In the genomic region with DNA sequence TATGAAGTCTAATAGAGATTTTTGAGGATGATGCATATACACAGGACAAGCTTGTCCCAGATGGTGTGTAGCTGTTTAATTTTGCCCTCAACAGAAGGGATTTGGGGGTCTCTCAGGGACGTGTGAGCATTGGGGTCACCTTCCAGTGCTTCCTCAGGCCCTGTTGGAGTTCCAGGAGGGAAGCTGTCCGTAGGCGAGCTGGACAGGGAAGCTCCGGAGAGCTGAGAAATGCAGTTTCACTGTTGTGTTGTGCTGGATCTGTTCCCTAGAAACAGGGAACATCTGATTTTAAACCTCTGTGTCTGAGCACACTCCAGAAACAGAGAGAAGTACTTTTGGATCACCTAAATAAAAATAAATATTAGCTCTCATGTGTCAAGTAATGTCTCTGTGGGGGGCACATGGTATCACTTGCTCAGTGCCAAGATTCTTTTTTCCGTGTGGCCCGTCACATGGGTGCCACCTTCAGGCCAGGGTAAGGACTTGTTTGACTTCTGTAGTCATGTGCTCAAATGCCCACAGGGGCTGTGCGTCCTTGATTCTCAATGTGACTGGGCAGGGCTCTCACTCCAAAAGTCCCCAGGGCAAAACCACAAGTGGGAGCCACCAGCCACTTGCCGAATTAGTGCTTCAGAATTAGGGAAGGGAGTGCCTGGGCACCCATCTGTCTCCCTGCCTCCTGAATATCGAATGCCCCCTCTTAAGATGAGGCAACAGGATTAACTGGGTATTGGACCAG, we compare ENCODE assay signal across 8 mouse cellular contexts. TPM values are rescaled to one million over a fixed set of nuclear protein-coding genes. Genes with fewer than 3 reads are reported as not detected.
DNase-seq lines count a peak whose midpoint lies in the region; ATAC-seq and TF ChIP-seq lines count a peak whose summit lies in the region.

No protein-coding gene starts in this region.

- peak overlapping the region; percentile 47; the same call in 1 of the 2 replicates for H3K27ac ChIP-seq in kidney, postnatal 0 days

- no peak overlapping the region for H3K4me2 ChIP-seq in kidney, postnatal 0 days (ENCODE audit: low read length)

- peaks cover 5% of the 10 kb centered on the region; the same call in 1 of the 2 replicates for H3K4me1 ChIP-seq in kidney, postnatal 0 days (replicated peaks; ENCODE audit: insufficient read depth, low read length)

- peak; percentile 48; the same call in 1 of the 2 replicates for TF ChIP-seq CTCF in kidney, postnatal 0 days (IDR thresholded peaks at IDR 0.05; ENCODE audit: low read depth)

- H3K36me3 ChIP-seq in kidney, postnatal 0 days (ENCODE audit: insufficient read depth, low read length), result no peaks in the 10 kb centered on the region

- H3K9ac ChIP-seq in kidney, postnatal 0 days (ENCODE audit: low read depth, low read length), result no peak overlapping the region

- no peak for ATAC-seq in kidney, postnatal 0 days (replicated peaks; ENCODE audit: low FRiP score, low read depth)

- intact Hi-C loops in left cerebral cortex, postnatal 4 days (cut with DNase I), result no loop called here

- no peaks in the 10 kb centered on the region for H3K27me3 ChIP-seq in kidney, postnatal 0 days (ENCODE audit: insufficient read depth, low read length)

- H3K4me3 ChIP-seq in kidney, postnatal 0 days (replicated peaks; ENCODE audit: low read depth, low read length), result no peak overlapping the region

- DNase-seq in gastrocnemius, adult 18-20 months (ENCODE audit: low spot score), result peak; percentile 53
- no peak for DNase-seq in gastrocnemius, adult 8-10 months (ENCODE audit: low spot score in 2 of 2)
- peak; percentile 60 for DNase-seq in CD4-positive, CD25-positive, alpha-beta regulatory T cell, adult 2 months (ENCODE audit: low read depth, low spot score)
- peak; percentile 99 for DNase-seq in heart, adult 11 months
- DNase-seq in kidney, postnatal 0 days (ENCODE audit: low spot score), result no peak
- DNase-seq in left cerebral cortex, postnatal 4 days, result no peak
- DNase-seq in frontal cortex, postnatal 36 days (ENCODE audit: low spot score in 2 of 2), result no peak
- no peak for DNase-seq in cerebellum, adult 11-12 months

- WGBS in kidney, postnatal 0 days, result 54% methylated on average over 9 of the region's 9 CpGs

- H3K9me3 ChIP-seq in kidney, postnatal 0 days (replicated peaks; ENCODE audit: low read length), result no peaks in the 10 kb centered on the region

RNA-seq across cellular contexts. Expression of gene Adam19, which starts 7.4 kb away (rescaled TPM):
- total RNA-seq in gastrocnemius, adult 18-20 months (2021), result 1 to 10 TPM; 1.9 to 4.1 TPM
- 1 to 10 TPM; 1.5 to 2.8 (median 2.2) TPM for total RNA-seq in gastrocnemius, adult 8-10 months (2022)
- 6.5 and 8.1 TPM in 2 replicates for polyA plus RNA-seq in kidney, postnatal 0 days (2015; fragmentation: Nextera tagmentation; extraction: Ambion mirVana)
- 10 to 100 TPM; 40.0 to 44.9 TPM for total RNA-seq in left cerebral cortex, postnatal 4 days (2021)

RNA-seq across cellular contexts. Expression of gene Gm12166, which starts 11.0 kb away (rescaled TPM):
- under 1 TPM; 0.48 to 0.50 TPM for total RNA-seq in gastrocnemius, adult 18-20 months (2021)
- 1 to 10 TPM in 2 of 4 experiments, under 1 TPM in 1, not detected in 1; 0.86 to 1.9 (median 1.2) TPM for total RNA-seq in gastrocnemius, adult 8-10 months (2022)
- polyA plus RNA-seq in kidney, postnatal 0 days (2015; fragmentation: Nextera tagmentation; extraction: Ambion mirVana), result 6.0 and 6.2 TPM in 2 replicates
- total RNA-seq in left cerebral cortex, postnatal 4 days (2021), result 1 to 10 TPM; 2.2 to 4.4 TPM

Comparison
In these comparisons a context has a peak if more than half of its experiments do, and no peak if none do; other contexts are left out.
1. DNase-seq: peak in gastrocnemius, adult 18-20 months (single experiment), CD4-positive, CD25-positive, alpha-beta regulatory T cell, adult 2 months (single experiment) and heart, adult 11 months (single experiment); none in gastrocnemius, adult 8-10 months (0 of 2), kidney, postnatal 0 days (single experiment), left cerebral cortex, postnatal 4 days (single experiment), frontal cortex, postnatal 36 days (0 of 2) and cerebellum, adult 11-12 months (single experiment).
2. RNA of gene Adam19, which starts 7.4 kb away (total RNA-seq): 40.0 to 44.9 TPM in left cerebral cortex, postnatal 4 days; 1.9 to 4.1 TPM in gastrocnemius, adult 18-20 months and 1.5 to 2.8 TPM in gastrocnemius, adult 8-10 months; every median in the first group is over 4 times any median in the second.